Mouse (Mus musculus) adrenal gland, postnatal 10 days (tissue): Measurements from ENCODE around the gene Camta1. TPM values are rescaled to one million over a fixed set of nuclear protein-coding genes. Genes with fewer than 3 reads are reported as not detected.

ENCODE experiments used
- DNase-seq: peaks from one replicate; pipeline ENCODE4 v3.0.0; 2021; ENCODE audit warnings: mixed read lengths
- total RNA-seq, 2 experiments: library from RNA; stranded (reverse); gene quantifications; 2 replicates each; pipeline ENCODE4 v1.2.3; 2021

The Camta1 gene
- total RNA-seq, 2 experiments from 2014 or later, result 46.3 to 50.3 TPM

DNA sequence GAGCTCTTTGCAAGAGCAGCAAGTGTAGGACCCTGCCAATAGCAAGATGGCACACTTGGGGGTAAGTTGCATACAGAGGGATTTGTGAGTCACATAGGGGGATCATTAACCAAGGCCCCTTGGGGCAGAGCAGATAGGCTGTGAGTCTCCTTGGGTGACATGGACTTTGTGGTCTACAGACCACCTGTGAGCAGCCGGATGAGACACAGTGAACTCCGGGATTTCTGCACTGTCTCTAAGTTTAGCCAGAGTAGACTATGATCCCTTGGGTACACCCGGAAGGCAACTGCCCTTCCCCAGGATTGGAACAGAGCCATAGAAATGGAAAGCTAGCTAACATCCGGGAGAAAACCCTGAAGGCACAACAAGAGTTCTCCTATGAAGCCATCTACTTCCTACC is 417.0 kb downstream of the Camta1 start:
- DNase-seq, result no peak

- no peak for DNase-seq
These were observed 423.1 kb downstream of the Camta1 start for GRCm38 (mm10) chr4:151438561-151438960.

- no peak for DNase-seq
These were observed 423.8 kb downstream of the Camta1 start for GRCm38 (mm10) chr4:151437859-151438258.

DNA sequence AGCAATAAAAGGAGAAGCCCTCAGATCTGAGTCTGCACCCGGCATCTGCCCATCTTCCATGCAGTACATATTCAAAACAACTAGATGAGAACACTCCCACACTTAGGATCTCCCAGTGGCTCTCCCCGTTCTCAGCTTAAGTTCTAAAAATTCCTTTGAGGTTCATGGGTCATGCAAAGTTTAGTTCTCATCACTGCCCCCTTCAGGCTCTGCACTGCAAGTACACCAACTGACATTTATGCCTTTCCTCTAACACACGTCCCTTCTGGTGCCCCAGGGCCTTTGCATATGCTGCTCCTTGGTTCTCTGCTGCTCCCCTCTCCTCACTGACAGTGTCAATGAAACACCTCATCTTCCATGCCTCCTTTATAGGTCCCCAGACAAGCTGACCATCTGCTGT is 436.5 kb downstream of the Camta1 start:
- DNase-seq, result no peak

GRCm38 (mm10) chr4:151422922-151423321 is 438.8 kb downstream of the Camta1 start:
- DNase-seq, result no peak

DNA sequence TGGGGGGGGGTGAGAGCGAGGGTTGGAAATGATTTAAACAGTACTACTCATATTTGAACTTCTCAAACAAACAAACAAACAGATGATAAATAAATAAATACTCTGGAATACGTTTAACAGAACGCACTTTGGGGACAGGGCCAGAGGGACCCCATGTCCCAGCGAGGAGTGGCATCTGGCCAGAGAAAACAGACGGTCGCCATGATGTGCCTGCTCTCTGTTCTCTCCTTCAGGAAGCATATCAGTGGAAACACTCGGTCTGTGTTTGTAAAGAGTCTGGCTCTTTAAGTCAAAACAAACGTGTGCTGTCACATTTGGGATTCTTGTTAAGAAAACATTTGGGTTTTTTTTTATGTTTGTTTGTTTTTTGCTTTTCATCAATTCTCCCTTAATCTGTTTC is 439.3 kb downstream of the Camta1 start:
- no peak for DNase-seq

GRCm38 (mm10) chr4:151418344-151418875 is 443.3 kb downstream of the Camta1 start:
- DNase-seq, result no peak

- no peak for DNase-seq
These were observed 445.9 kb downstream of the Camta1 start for GRCm38 (mm10) chr4:151415812-151416211.

- DNase-seq, result no peak
These were observed 446.3 kb downstream of the Camta1 start for GRCm38 (mm10) chr4:151415376-151415775.

DNA sequence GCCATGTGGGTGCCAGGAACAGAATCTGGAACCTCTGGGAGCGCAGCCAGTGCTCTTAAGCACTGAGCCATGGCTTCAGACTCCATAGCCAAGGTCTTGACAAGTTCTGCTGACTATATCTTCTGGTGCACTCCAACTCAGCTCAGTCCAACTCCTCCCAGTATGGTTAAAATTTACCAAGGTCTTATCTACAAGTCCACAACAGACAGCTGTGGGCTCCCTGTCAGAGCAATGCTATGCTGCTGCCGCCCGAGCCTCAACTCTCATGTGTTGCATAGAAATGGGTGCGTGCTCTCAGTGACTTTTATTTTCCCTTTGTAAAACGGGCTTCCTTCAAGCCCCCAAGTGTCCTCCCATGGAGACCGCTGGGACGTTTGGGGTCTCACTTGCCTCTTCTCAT is 446.7 kb downstream of the Camta1 start:
- DNase-seq, result no peak

DNA sequence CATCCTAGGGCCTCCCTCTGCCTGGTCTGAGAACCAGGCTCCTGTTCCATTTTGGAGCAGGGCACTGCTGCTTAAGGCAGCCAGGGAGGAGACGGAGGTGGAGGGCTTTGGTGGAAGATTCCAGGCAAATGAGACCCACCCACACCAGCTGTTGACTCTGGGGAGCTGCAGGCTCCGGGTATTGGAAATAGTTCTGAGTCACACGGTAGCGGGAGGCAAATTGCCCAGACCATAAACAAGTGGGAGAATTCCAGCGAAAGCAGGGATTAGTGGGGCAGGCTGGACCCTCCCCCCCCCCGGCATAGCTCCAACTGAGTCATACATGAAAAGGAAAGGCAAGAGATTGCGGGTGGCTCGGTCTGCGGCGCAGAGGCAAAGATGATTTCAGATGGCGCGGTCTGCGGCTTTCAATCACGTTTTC is 450.0 kb downstream of the Camta1 start:
- DNase-seq, result peak; percentile 28

DNA sequence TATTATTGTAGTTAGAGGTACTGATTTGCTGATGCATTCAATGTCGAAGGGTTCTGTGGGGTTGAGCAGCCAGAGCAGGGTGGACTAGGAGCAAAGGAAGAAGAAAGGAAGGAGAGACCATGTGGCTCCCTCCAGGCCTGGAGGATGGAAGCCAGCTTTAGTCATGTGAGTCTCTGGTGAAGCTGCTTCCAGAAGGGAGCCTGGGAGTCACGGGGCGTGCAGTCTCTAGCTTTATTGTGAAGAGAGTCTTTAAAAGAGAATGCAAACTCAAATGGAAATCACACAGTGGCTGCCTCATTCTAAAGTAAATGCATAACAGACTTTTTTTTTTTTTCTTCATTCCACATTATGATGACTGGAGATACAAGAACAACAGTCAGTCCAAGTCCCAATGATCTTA is 450.7 kb downstream of the Camta1 start:
- DNase-seq, result no peak

DNA sequence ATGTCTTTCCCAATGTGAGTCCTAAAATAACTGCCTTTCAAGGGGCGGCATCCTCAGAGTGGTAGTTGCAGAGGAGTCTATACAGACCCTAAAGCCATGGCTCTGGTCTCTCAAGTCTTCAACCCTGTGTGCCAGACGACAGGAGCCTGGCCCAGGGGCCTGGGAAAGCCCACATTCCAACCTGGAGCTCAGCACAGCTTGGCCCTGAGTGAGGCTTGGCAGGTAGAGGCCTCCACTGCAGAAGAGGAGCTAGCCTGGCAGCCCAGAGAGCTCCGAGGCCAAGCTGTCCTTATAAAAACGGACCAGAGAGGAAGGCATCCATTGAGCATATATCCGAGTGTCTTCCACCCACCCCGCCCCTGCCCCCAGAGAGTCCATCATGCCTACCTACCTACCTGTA is 452.4 kb downstream of the Camta1 start:
- no peak for DNase-seq

- no peak for DNase-seq
These were observed 452.9 kb downstream of the Camta1 start for GRCm38 (mm10) chr4:151408811-151409210.

GRCm38 (mm10) chr4:151408246-151408645 is 453.4 kb downstream of the Camta1 start:
- no peak for DNase-seq

GRCm38 (mm10) chr4:151407129-151407528 is 454.5 kb downstream of the Camta1 start:
- DNase-seq, result no peak

DNA sequence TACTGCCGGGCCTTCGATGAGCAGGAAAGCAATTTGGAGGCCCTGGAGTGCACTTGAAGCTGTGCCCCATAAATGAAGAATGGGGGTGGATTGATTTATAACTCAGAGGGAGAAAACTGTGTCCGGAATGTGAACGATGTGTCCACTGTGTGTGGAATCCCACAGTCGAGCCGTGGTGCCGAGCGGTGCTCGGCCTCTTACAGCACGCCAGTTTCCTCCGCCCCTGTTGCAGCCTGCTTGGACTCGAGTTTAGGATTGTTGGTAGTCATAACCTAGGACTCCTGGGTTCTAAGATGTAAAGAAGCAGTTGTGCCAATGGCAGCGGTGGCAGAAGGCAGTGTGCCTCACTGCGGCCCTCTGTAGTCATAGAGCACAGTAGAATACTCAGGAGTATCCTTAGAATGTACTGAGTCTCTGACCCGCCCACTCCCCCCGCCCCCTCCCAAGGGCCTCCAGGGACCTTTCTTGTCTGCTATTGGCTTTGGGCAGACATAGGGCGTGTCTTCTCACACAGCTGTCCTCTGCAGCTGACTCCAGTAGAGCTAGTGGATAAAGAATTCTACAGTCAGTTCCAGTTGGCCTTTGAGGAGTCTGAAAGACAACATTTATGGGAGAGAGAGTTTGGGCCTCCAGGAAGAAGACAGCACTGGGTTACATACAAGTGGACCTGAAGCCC is 457.0 kb downstream of the Camta1 start:
- no peak for DNase-seq

DNA sequence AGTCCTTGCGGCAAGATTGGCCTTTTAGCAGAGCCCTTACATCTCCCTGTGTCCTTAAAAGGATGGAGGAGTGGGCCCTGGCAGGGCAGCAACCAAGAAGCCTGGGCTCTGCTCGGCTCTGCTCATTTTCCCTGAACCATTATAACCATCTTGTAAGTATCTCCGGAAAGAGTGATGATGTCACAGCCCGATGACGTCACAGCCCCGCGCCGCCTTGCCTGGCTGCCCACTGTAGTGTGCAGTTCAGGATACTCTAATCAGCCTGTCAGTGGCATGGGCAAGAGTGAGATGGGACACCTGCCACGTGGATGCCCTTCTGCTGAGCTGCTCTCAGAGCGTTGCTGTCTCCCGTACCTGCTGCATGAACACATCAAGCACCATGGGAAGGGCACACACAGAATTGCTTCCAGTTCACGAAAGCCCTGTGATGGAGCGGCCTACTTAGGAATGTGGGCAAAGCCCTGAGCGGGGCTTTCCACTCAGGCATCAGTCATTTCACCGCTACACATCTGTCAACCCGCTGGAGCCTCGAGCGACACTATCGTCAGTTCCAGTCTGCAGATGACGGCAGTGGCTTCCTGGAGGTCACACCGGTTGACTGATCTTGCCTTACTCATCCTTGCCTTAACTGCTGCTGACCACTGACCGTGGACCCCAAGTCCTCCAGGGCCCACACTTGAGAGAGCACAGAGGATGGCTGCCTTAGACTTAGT is 459.8 kb downstream of the Camta1 start:
- DNase-seq, result peak; percentile 7

GRCm38 (mm10) chr4:151396536-151396935 is 465.1 kb downstream of the Camta1 start:
- no peak for DNase-seq

- no peak for DNase-seq
These were observed 472.3 kb downstream of the Camta1 start for GRCm38 (mm10) chr4:151389345-151389744.

- no peak for DNase-seq
These were observed 474.8 kb downstream of the Camta1 start for GRCm38 (mm10) chr4:151386701-151387451.

GRCm38 (mm10) chr4:151385985-151386700 is 475.5 kb downstream of the Camta1 start:
- no peak for DNase-seq
